In genomic region chr3:95820046-95821010, GRCm38 (mm10) we compare ENCODE assay signal across 8 mouse cellular contexts. TPM values are rescaled to one million over a fixed set of nuclear protein-coding genes. Genes with fewer than 3 reads are reported as not detected.
DNase-seq lines count a peak whose midpoint lies in the region; ATAC-seq and TF ChIP-seq lines count a peak whose summit lies in the region.

No protein-coding gene starts in this region.

- H3K27me3 ChIP-seq in heart, embryonic 11.5 days (ENCODE audit: control insufficient read depth, insufficient read depth, low read length): no peaks in the 10 kb centered on the region
- no peaks in the 10 kb centered on the region for H3K27me3 ChIP-seq in C2C12 (ENCODE audit: control insufficient read depth, insufficient read depth, insufficient read length)
- no peaks in the 10 kb centered on the region for H3K27me3 ChIP-seq in embryonic facial prominence, embryonic 13.5 days
- no peaks in the 10 kb centered on the region for H3K27me3 ChIP-seq in intestine, postnatal 0 days (replicated peaks; ENCODE audit: control insufficient read depth, insufficient read depth, low read length)
- H3K27me3 ChIP-seq in spleen, adult 2 months (ENCODE audit: control insufficient read depth, insufficient read depth, low read length): no peaks in the 10 kb centered on the region

- peaks cover 32% of the 10 kb centered on the region for H3K79me2 ChIP-seq in C2C12 (ENCODE audit: control insufficient read depth, insufficient read depth)

- H3K9ac ChIP-seq in heart, embryonic 11.5 days (ENCODE audit: low read depth, low read length): peak overlapping the region; percentile 85
- H3K9ac ChIP-seq in embryonic facial prominence, embryonic 13.5 days: peak overlapping the region; percentile 97
- peak overlapping the region; percentile 62; the same call in 1 of the 2 replicates for H3K9ac ChIP-seq in intestine, postnatal 0 days (ENCODE audit: low read depth, low read length)

- H3K9me3 ChIP-seq in heart, embryonic 11.5 days (replicated peaks; ENCODE audit: control insufficient read depth, low read length): no peaks in the 10 kb centered on the region
- H3K9me3 ChIP-seq in embryonic facial prominence, embryonic 13.5 days: no peaks in the 10 kb centered on the region
- no peaks in the 10 kb centered on the region for H3K9me3 ChIP-seq in intestine, postnatal 0 days (ENCODE audit: control insufficient read depth)

- peaks cover 3% of the 10 kb centered on the region; the same call in 1 of the 2 replicates for H3K4me1 ChIP-seq in heart, embryonic 11.5 days (ENCODE audit: control insufficient read depth, insufficient read depth, low read length)
- peaks cover 20% of the 10 kb centered on the region; the same call in 1 of the 2 replicates for H3K4me1 ChIP-seq in embryonic facial prominence, embryonic 13.5 days
- no peaks in the 10 kb centered on the region; the same call in 1 of the 2 replicates for H3K4me1 ChIP-seq in intestine, postnatal 0 days (replicated peaks; ENCODE audit: control insufficient read depth, insufficient read depth, low read length)
- peaks cover 5% of the 10 kb centered on the region; the same call in 1 of the 2 replicates for H3K4me1 ChIP-seq in spleen, adult 2 months (ENCODE audit: control insufficient read depth, insufficient read depth, insufficient read length)

- H3K36me3 ChIP-seq in heart, embryonic 11.5 days (ENCODE audit: control insufficient read depth, insufficient read depth, low read length): no peaks in the 10 kb centered on the region
- H3K36me3 ChIP-seq in C2C12 (ENCODE audit: control insufficient read depth, insufficient read depth): no peaks in the 10 kb centered on the region
- H3K36me3 ChIP-seq in embryonic facial prominence, embryonic 13.5 days: no peaks in the 10 kb centered on the region
- no peaks in the 10 kb centered on the region for H3K36me3 ChIP-seq in intestine, postnatal 0 days (ENCODE audit: control insufficient read depth, insufficient read depth)
- no peaks in the 10 kb centered on the region for H3K36me3 ChIP-seq in spleen, adult 2 months (ENCODE audit: control insufficient read depth, insufficient read depth, low read length)

- intact Hi-C loops in heart, postnatal 36 days (cut with DNase I): no loop called here
- intact Hi-C loops in left cerebral cortex, postnatal 36 days (cut with DNase I): no loop called here

- H3K79me3 ChIP-seq in C2C12 (ENCODE audit: low read depth): peaks cover 30% of the 10 kb centered on the region

- TF ChIP-seq CTCF in C2C12 (IDR thresholded peaks at IDR 0.05; ENCODE audit: control insufficient read depth, insufficient read depth, insufficient read length): no peak
- peak; percentile 28 for TF ChIP-seq CTCF in intestine, postnatal 0 days (IDR thresholded peaks at IDR 0.05; ENCODE audit: low read depth)
- TF ChIP-seq CTCF in spleen, adult 2 months (IDR thresholded peaks at IDR 0.05; ENCODE audit: extremely low read depth, insufficient read depth, insufficient read length, insufficient replicate concordance): no peak

- peak overlapping the region; percentile 76 for H3ac ChIP-seq in C2C12 (ENCODE audit: control insufficient read depth, insufficient read length, low read depth)

- no peak for DNase-seq in heart, postnatal 36 days
- no peak for DNase-seq in spleen, adult 2 months (ENCODE audit: low read depth in 1 of 2, low spot score in 2 of 2)
- DNase-seq in left cerebral cortex, postnatal 36 days (ENCODE audit: low spot score in 2 of 2): no peak
- no peak for DNase-seq in cerebellum, postnatal 14 days

- peak overlapping the region; percentile 78 for H3K4me3 ChIP-seq in heart, embryonic 11.5 days (ENCODE audit: low read depth, low read length)
- peak overlapping the region; percentile 29 for H3K4me3 ChIP-seq in C2C12 (ENCODE audit: insufficient read depth, poor library complexity, severe bottlenecking)
- H3K4me3 ChIP-seq in embryonic facial prominence, embryonic 13.5 days: peak overlapping the region; percentile 71
- peak overlapping the region; percentile 67 for H3K4me3 ChIP-seq in intestine, postnatal 0 days (ENCODE audit: low read depth, low read length)
- H3K4me3 ChIP-seq in spleen, adult 2 months (ENCODE audit: extremely low read depth, insufficient read depth, insufficient read length): peak overlapping the region; percentile 74; the same call in 1 of the 2 replicates

- TF ChIP-seq POLR2A in spleen, adult 2 months (IDR thresholded peaks at IDR 0.05; ENCODE audit: low read depth, low read length): no peak

- no peak for ATAC-seq in heart, embryonic 11.5 days (replicated peaks; ENCODE audit: insufficient number of reproducible peaks, low FRiP score, low TSS enrichment)
- ATAC-seq in embryonic facial prominence, embryonic 13.5 days (ENCODE audit: insufficient number of reproducible peaks, insufficient read depth, low FRiP score, low TSS enrichment, low read depth): no peak
- ATAC-seq in intestine, postnatal 0 days: no peak

- H3K4me2 ChIP-seq in heart, embryonic 11.5 days: peak overlapping the region; percentile 71
- H3K4me2 ChIP-seq in embryonic facial prominence, embryonic 13.5 days: peak overlapping the region; percentile 62
- peak overlapping the region; percentile 70 for H3K4me2 ChIP-seq in intestine, postnatal 0 days (replicated peaks; ENCODE audit: low read depth)

- H3K27ac ChIP-seq in heart, embryonic 11.5 days (ENCODE audit: low read depth, low read length): peak overlapping the region; percentile 100
- H3K27ac ChIP-seq in embryonic facial prominence, embryonic 13.5 days: peak overlapping the region; percentile 100
- H3K27ac ChIP-seq in intestine, postnatal 0 days (ENCODE audit: low read depth, low read length): peak overlapping the region; percentile 98
- peak overlapping the region; percentile 98 for H3K27ac ChIP-seq in spleen, adult 2 months (ENCODE audit: insufficient read depth, low read length)

- 37% methylated on average over 10 of the region's 10 CpGs for whole genome bisulfite sequencing in heart, embryonic 11.5 days (ENCODE audit: insufficient replicate concordance)
- WGBS in embryonic facial prominence, embryonic 13.5 days: 41% methylated on average over 10 of the region's 10 CpGs
- WGBS in intestine, postnatal 0 days: 29% methylated on average over 10 of the region's 10 CpGs
- 34% methylated on average over 10 of the region's 10 CpGs for whole genome bisulfite sequencing in spleen, adult 2 months

TF ChIP-seq in C2C12, 6 proteins besides CTCF, POLR2A, EP300 and RAD21:
- no peak for TF ChIP-seq USF1 (IDR thresholded peaks at IDR 0.05; ENCODE audit: low read depth)
- no peak for TF ChIP-seq MAX (IDR thresholded peaks at IDR 0.05)
- no peak for TF ChIP-seq MYOG (IDR thresholded peaks at IDR 0.05; ENCODE audit: control insufficient read depth, extremely low read depth, insufficient read length)
- no peak for TF ChIP-seq MYOD1 (IDR thresholded peaks at IDR 0.05; ENCODE audit: control insufficient read depth, insufficient read length, low read depth)
- no peak for TF ChIP-seq CEBPB (IDR thresholded peaks at IDR 0.05; ENCODE audit: low read depth)
- no peak for TF ChIP-seq FOSL1 (IDR thresholded peaks at IDR 0.05; ENCODE audit: insufficient read depth, low read length, poor library complexity, severe bottlenecking)

RNA-seq across cellular contexts. Expression of gene Rprd2, which starts 1.7 kb away (rescaled TPM):
- 20.5 and 25.0 TPM in 2 replicates for polyA plus RNA-seq in heart, embryonic 11.5 days (2014; fragmentation: Nextera tagmentation; extraction: Ambion mirVana)
- total RNA-seq in heart, postnatal 36 days (2021): 10 to 100 TPM; 41.9 to 43.8 TPM
- polyA plus RNA-seq in C2C12 (2012; fragmentation: generic; extraction: Trizol): 7.7 TPM
- 25.4 and 28.3 TPM in 2 replicates for polyA plus RNA-seq in embryonic facial prominence, embryonic 13.5 days (2015; fragmentation: Nextera tagmentation; extraction: Ambion mirVana)
- polyA plus RNA-seq in intestine, postnatal 0 days (2015; fragmentation: Nextera tagmentation; extraction: Ambion mirVana): 12.4 and 13.8 TPM in 2 replicates
- polyA plus RNA-seq in spleen, adult 2 months (2012; rRNA removed): 11.3 and 15.7 TPM in 2 replicates
- total RNA-seq in left cerebral cortex, postnatal 36 days (2021): 10 to 100 TPM; 59.2 to 68.9 TPM

RNA-seq across cellular contexts. Expression of gene Prpf3, which starts 35.4 kb away (rescaled TPM):
- 40.5 and 40.6 TPM in 2 replicates for polyA plus RNA-seq in heart, embryonic 11.5 days (2014; fragmentation: Nextera tagmentation; extraction: Ambion mirVana)
- total RNA-seq in heart, postnatal 36 days (2021): 10 to 100 TPM; 17.6 to 21.3 TPM
- polyA plus RNA-seq in C2C12 (2012; fragmentation: generic; extraction: Trizol): 26.7 TPM
- 52.6 and 60.9 TPM in 2 replicates for polyA plus RNA-seq in embryonic facial prominence, embryonic 13.5 days (2015; fragmentation: Nextera tagmentation; extraction: Ambion mirVana)
- 14.9 and 16.5 TPM in 2 replicates for polyA plus RNA-seq in intestine, postnatal 0 days (2015; fragmentation: Nextera tagmentation; extraction: Ambion mirVana)
- 8.6 and 12.1 TPM in 2 replicates for polyA plus RNA-seq in spleen, adult 2 months (2012; rRNA removed)
- 10 to 100 TPM; 23.8 to 40.3 TPM for total RNA-seq in left cerebral cortex, postnatal 36 days (2021)

RNA-seq across cellular contexts. Expression of gene Mrps21, which starts 51.0 kb away (rescaled TPM):
- 386 and 410 TPM in 2 replicates for polyA plus RNA-seq in heart, embryonic 11.5 days (2014; fragmentation: Nextera tagmentation; extraction: Ambion mirVana)
- 100 to 1,000 TPM; 318 to 326 TPM for total RNA-seq in heart, postnatal 36 days (2021)
- polyA plus RNA-seq in C2C12 (2012; fragmentation: generic; extraction: Trizol): 441 TPM
- 295 and 350 TPM in 2 replicates for polyA plus RNA-seq in embryonic facial prominence, embryonic 13.5 days (2015; fragmentation: Nextera tagmentation; extraction: Ambion mirVana)
- 353 and 369 TPM in 2 replicates for polyA plus RNA-seq in intestine, postnatal 0 days (2015; fragmentation: Nextera tagmentation; extraction: Ambion mirVana)
- polyA plus RNA-seq in spleen, adult 2 months (2012; rRNA removed): 28.0 and 30.7 TPM in 2 replicates
- total RNA-seq in left cerebral cortex, postnatal 36 days (2021): 100 to 1,000 TPM; 149 to 158 TPM
